Mouse (Mus musculus) neural tube, embryonic 14.5 days (tissue): Measurements from ENCODE around the gene Dbp. TPM values are rescaled to one million over a fixed set of nuclear protein-coding genes. Genes with fewer than 3 reads are reported as not detected.

ENCODE experiments used
- ATAC-seq: fragments of 200-750 bp; cut with Nextera tagmentation; 2 replicates; pipeline ENCODE4 v1.8.0; 2017; ENCODE audit warnings: low read depth, mild to moderate bottlenecking, moderate TSS enrichment, moderate library complexity
- H3K27ac ChIP-seq: fragments of 300-500 bp; sonication (generic); 2 replicates; pipeline ENCODE4 v1.5.1; 2014; ENCODE audit warnings: low read depth, mild to moderate bottlenecking, control low read depth, low read length, moderate library complexity, mixed read lengths
- H3K27me3 ChIP-seq: fragments of 300-500 bp; sonication (generic); 2 replicates; pipeline ENCODE4 v1.6.1; 2014; ENCODE audit warnings: low read length; ENCODE audit not compliant: control insufficient read depth, insufficient read depth
- H3K36me3 ChIP-seq: fragments of 300-500 bp; sonication (generic); 2 replicates; pipeline ENCODE4 v1.6.1; 2014; ENCODE audit warnings: low read length, mixed read lengths; ENCODE audit not compliant: control insufficient read depth, insufficient read depth
- H3K4me1 ChIP-seq: fragments of 300-500 bp; sonication (generic); 2 replicates; pipeline ENCODE4 v1.6.1; 2014; ENCODE audit warnings: low read length; ENCODE audit not compliant: control insufficient read depth, insufficient read depth
- H3K4me2 ChIP-seq: fragments of 300-500 bp; sonication (generic); 2 replicates; pipeline ENCODE4 v1.6.1; 2014; ENCODE audit warnings: mild to moderate bottlenecking, low read depth, low read length, control low read depth
- H3K4me3 ChIP-seq: fragments of 300-500 bp; sonication (generic); 2 replicates; pipeline ENCODE4 v1.5.1; 2014; ENCODE audit warnings: low read depth, low read length, control low read depth, mixed read lengths
- H3K9ac ChIP-seq: fragments of 300-500 bp; sonication (generic); replicated peaks from 2 replicates; pipeline ENCODE4 v1.6.1; 2014; ENCODE audit warnings: low read depth, mild to moderate bottlenecking, control low read depth, low read length, mixed read lengths
- H3K9me3 ChIP-seq: fragments of 300-500 bp; sonication (generic); 2 replicates; pipeline ENCODE4 v1.6.1; 2016; ENCODE audit warnings: low read length; ENCODE audit not compliant: control insufficient read depth
- whole genome bisulfite sequencing: fragments of 180-500 bp; shearing (Covaris S2); extraction: QIAGEN DNeasy Blood & Tissue Kit; methylation state at CpG from one replicate; pipeline ENCODE4 v1.1.7; 2014; 5-methylcytosine and 5-hydroxymethylcytosine counted together
- polyA plus RNA-seq: library from polyadenylated mRNA; unstranded; fragments of >200 nt; fragmentation: Nextera tagmentation; extraction: Ambion mirVana; gene quantifications from 2 replicates; pipeline ENCODE4 v1.2.1, GENCODE M21; 2014

Dbp gene
- polyA plus RNA-seq, 1 experiment from 2014 or later = 2.5 TPM

GRCm38 (mm10) chr7:45742338-45742737, 37.5 kb downstream of the Dbp start:
- Histone ChIP-seq H3K4me2 (peak overlapping the region; percentile 8; the same call in 1 of the 2 replicates), H3K27me3 (no peaks in the 10 kb centered on the region), H3K9me3 (no peaks in the 10 kb centered on the region), H3K9ac (no peak overlapping the region), H3K4me1 (no peaks in the 10 kb centered on the region), H3K36me3 (no peaks in the 10 kb centered on the region), H3K4me3 (no peak overlapping the region), H3K27ac (no peak overlapping the region)
- ATAC-seq = no peak
- 35% methylated on average over 19 of the region's 19 CpGs for WGBS

GRCm38 (mm10) chr7:45744387-45744786, 39.5 kb downstream of the Dbp start:
- 40% methylated on average over 2 of the region's 2 CpGs for WGBS
- no peak overlapping the region for H3K4me3 ChIP-seq
- H3K4me1 ChIP-seq = no peaks in the 10 kb centered on the region
- H3K36me3 ChIP-seq = no peaks in the 10 kb centered on the region
- no peaks in the 10 kb centered on the region for H3K9me3 ChIP-seq
- no peak for ATAC-seq
- no peak overlapping the region for H3K4me2 ChIP-seq
- H3K27me3 ChIP-seq = no peaks in the 10 kb centered on the region
- no peak overlapping the region for H3K27ac ChIP-seq
- H3K9ac ChIP-seq = no peak overlapping the region

- Histone ChIP-seq H3K4me1 (no peaks in the 10 kb centered on the region), H3K27me3 (no peaks in the 10 kb centered on the region), H3K4me2 (no peak overlapping the region), H3K36me3 (no peaks in the 10 kb centered on the region), H3K9ac (no peak overlapping the region), H3K27ac (no peak overlapping the region), H3K4me3 (no peak overlapping the region), H3K9me3 (no peaks in the 10 kb centered on the region)
- no peak for ATAC-seq
- 64% methylated on average over 6 of the region's 6 CpGs for WGBS
These were observed 41.6 kb downstream of the Dbp start for GRCm38 (mm10) chr7:45746518-45746917.

- Histone ChIP-seq H3K4me1 (no peaks in the 10 kb centered on the region), H3K9ac (no peak overlapping the region), H3K27me3 (no peaks in the 10 kb centered on the region), H3K4me2 (no peak overlapping the region), H3K27ac (no peak overlapping the region), H3K4me3 (no peak overlapping the region), H3K9me3 (no peaks in the 10 kb centered on the region), H3K36me3 (no peaks in the 10 kb centered on the region)
- ATAC-seq = no peak
- 90% methylated on average over 5 of the region's 5 CpGs for WGBS
These were observed 42.6 kb downstream of the Dbp start for GRCm38 (mm10) chr7:45747450-45747849.

GRCm38 (mm10) chr7:45748110-45748509, 43.2 kb downstream of the Dbp start:
- H3K9ac ChIP-seq = no peak overlapping the region
- no peaks in the 10 kb centered on the region for H3K36me3 ChIP-seq
- ATAC-seq = no peak

GRCm38 (mm10) chr7:45749401-45749800, 44.5 kb downstream of the Dbp start:
- 38% methylated on average over 10 of the region's 10 CpGs for WGBS

More at GRCm38 (mm10) chr7:45748110-45748509, 43.2 kb downstream of the Dbp start:
- H3K4me3 ChIP-seq = no peak overlapping the region
- no peaks in the 10 kb centered on the region for H3K9me3 ChIP-seq
- H3K4me2 ChIP-seq = no peak overlapping the region
- no peak overlapping the region for H3K27ac ChIP-seq
- H3K27me3 ChIP-seq = no peaks in the 10 kb centered on the region
- WGBS = 89% methylated on average over 7 of the region's 7 CpGs
- H3K4me1 ChIP-seq = no peaks in the 10 kb centered on the region

GRCm38 (mm10) chr7:45750162-45750561, 45.3 kb downstream of the Dbp start:
- Histone ChIP-seq H3K27me3 (no peaks in the 10 kb centered on the region), H3K4me2 (no peak overlapping the region), H3K9me3 (no peaks in the 10 kb centered on the region), H3K36me3 (no peaks in the 10 kb centered on the region), H3K27ac (no peak overlapping the region), H3K4me1 (no peaks in the 10 kb centered on the region), H3K4me3 (no peak overlapping the region), H3K9ac (no peak overlapping the region)
- 82% methylated on average over 9 of the region's 9 CpGs for WGBS
- ATAC-seq = no peak

More at GRCm38 (mm10) chr7:45749401-45749800, 44.5 kb downstream of the Dbp start:
- no peaks in the 10 kb centered on the region for H3K27me3 ChIP-seq
- H3K4me2 ChIP-seq = no peak overlapping the region
- no peak overlapping the region for H3K9ac ChIP-seq
- H3K4me3 ChIP-seq = no peak overlapping the region
- H3K36me3 ChIP-seq = no peaks in the 10 kb centered on the region
- no peaks in the 10 kb centered on the region for H3K9me3 ChIP-seq
- H3K27ac ChIP-seq = no peak overlapping the region
- no peak for ATAC-seq
- H3K4me1 ChIP-seq = no peaks in the 10 kb centered on the region

GRCm38 (mm10) chr7:45755703-45756102, 50.8 kb downstream of the Dbp start:
- ATAC-seq = no peak
- H3K4me3 ChIP-seq = no peak overlapping the region
- WGBS = 53% methylated on average over 6 of the region's 6 CpGs
- no peaks in the 10 kb centered on the region for H3K9me3 ChIP-seq
- no peak overlapping the region for H3K27ac ChIP-seq
- H3K4me2 ChIP-seq = no peak overlapping the region
- H3K9ac ChIP-seq = no peak overlapping the region
- H3K4me1 ChIP-seq = no peaks in the 10 kb centered on the region
- no peaks in the 10 kb centered on the region for H3K36me3 ChIP-seq
- H3K27me3 ChIP-seq = 0 out of 2 replicates have a peak, but pooled peaks cover 4% of the 10 kb centered on the region

- Histone ChIP-seq H3K27ac (no peak overlapping the region), H3K4me2 (no peak overlapping the region), H3K9ac (no peak overlapping the region), H3K27me3 (0 out of 2 replicates have a peak, but pooled peaks cover 4% of the 10 kb centered on the region), H3K36me3 (no peaks in the 10 kb centered on the region), H3K4me3 (no peak overlapping the region), H3K9me3 (no peaks in the 10 kb centered on the region), H3K4me1 (no peaks in the 10 kb centered on the region)
- no peak for ATAC-seq
- whole genome bisulfite sequencing = 6% methylated on average over 20 of the region's 27 CpGs
These were observed 54.5 kb downstream of the Dbp start for GRCm38 (mm10) chr7:45759400-45759799.
